Mouse (Mus musculus) neural tube, embryonic 12.5 days (tissue): ENCODE measurements around the gene Cwc25. TPM values are rescaled to one million over a fixed set of nuclear protein-coding genes. Genes with fewer than 3 reads are reported as not detected.

Experiments
- ATAC-seq: fragments of 200-750 bp; cut with Nextera tagmentation; 2 replicates; pipeline ENCODE4 v1.8.0; 2017; ENCODE audit warnings: low read depth, mild to moderate bottlenecking, moderate TSS enrichment, moderate library complexity; ENCODE audit not compliant: low FRiP score
- H3K27ac ChIP-seq: fragments of 300-500 bp; sonication (generic); 2 replicates; pipeline ENCODE4 v1.5.1; 2016
- H3K27me3 ChIP-seq: fragments of 300-500 bp; sonication (generic); replicated peaks from 2 replicates; pipeline ENCODE4 v1.6.1; 2016; ENCODE audit warnings: mild to moderate bottlenecking
- H3K36me3 ChIP-seq: fragments of 300-500 bp; sonication (generic); 2 replicates; pipeline ENCODE4 v1.6.1; 2016; ENCODE audit warnings: mild to moderate bottlenecking
- H3K4me1 ChIP-seq: fragments of 300-500 bp; sonication (generic); 2 replicates; pipeline ENCODE4 v1.6.1; 2016
- H3K4me2 ChIP-seq: fragments of 300-500 bp; sonication (generic); replicated peaks from 2 replicates; pipeline ENCODE4 v1.6.1; 2016; ENCODE audit warnings: mild to moderate bottlenecking
- H3K4me3 ChIP-seq: fragments of 300-500 bp; sonication (generic); 2 replicates; pipeline ENCODE4 v1.5.1; 2016
- H3K9ac ChIP-seq: fragments of 300-500 bp; sonication (generic); 2 replicates; pipeline ENCODE4 v1.6.1; 2016; ENCODE audit warnings: mild to moderate bottlenecking
- H3K9me3 ChIP-seq: fragments of 300-500 bp; sonication (generic); 2 replicates; pipeline ENCODE4 v1.6.1; 2016; ENCODE audit warnings: mild to moderate bottlenecking
- WGBS: fragments of 180-500 bp; shearing (Covaris S2); methylation state at CpG from one replicate; pipeline ENCODE4 v1.1.7; 2016; 5-methylcytosine and 5-hydroxymethylcytosine counted together
- polyA plus RNA-seq: library from polyadenylated mRNA; unstranded; fragments of >200 nt; fragmentation: Nextera tagmentation; extraction: Ambion mirVana; gene quantifications from 2 replicates; pipeline ENCODE4 v1.2.1, GENCODE M21; 2016

Cwc25 gene
- polyA plus RNA-seq, 1 experiment from 2014 or later = 23.4 TPM

GRCm38 (mm10) chr11:97807626-97808025 is 41.3 kb upstream of the Cwc25 start:
- WGBS = 52% methylated on average over 6 of the region's 6 CpGs
- Histone ChIP-seq H3K9ac (no peak overlapping the region), H3K9me3 (no peaks in the 10 kb centered on the region), H3K4me1 (peaks cover 79% of the 10 kb centered on the region), H3K27me3 (no peaks in the 10 kb centered on the region), H3K36me3 (peaks cover 22% of the 10 kb centered on the region), H3K4me2 (peak overlapping the region; percentile 25; the same call in 1 of the 2 replicates), H3K4me3 (no peak overlapping the region), H3K27ac (no peak overlapping the region)
- no peak for ATAC-seq

- H3K4me1 ChIP-seq = peaks cover 79% of the 10 kb centered on the region
- no peaks in the 10 kb centered on the region for H3K9me3 ChIP-seq
- ATAC-seq = no peak
- peak overlapping the region; percentile 47 for H3K4me2 ChIP-seq
- no peak overlapping the region for H3K27ac ChIP-seq
- H3K9ac ChIP-seq = no peak overlapping the region
- H3K4me3 ChIP-seq = no peak overlapping the region
- H3K27me3 ChIP-seq = no peaks in the 10 kb centered on the region
- WGBS = 75% methylated on average over 7 of the region's 7 CpGs
- H3K36me3 ChIP-seq = peaks cover 22% of the 10 kb centered on the region
Measured at GRCm38 (mm10) chr11:97806613-97806964, 40.2 kb upstream of the Cwc25 start.

- Histone ChIP-seq H3K9ac (no peak overlapping the region), H3K4me1 (peaks cover 79% of the 10 kb centered on the region), H3K36me3 (peaks cover 22% of the 10 kb centered on the region), H3K4me3 (no peak overlapping the region), H3K27ac (0 out of 2 replicates have a peak overlapping the region, but pooled peaks have one; percentile 3), H3K4me2 (peak overlapping the region; percentile 47), H3K9me3 (no peaks in the 10 kb centered on the region), H3K27me3 (no peaks in the 10 kb centered on the region)
- 52% methylated on average over 15 of the region's 15 CpGs for WGBS
- peak; percentile 31; the same call in 1 of the 2 replicates for ATAC-seq
Measured at GRCm38 (mm10) chr11:97805662-97806612, 39.6 kb upstream of the Cwc25 start.

DNA sequence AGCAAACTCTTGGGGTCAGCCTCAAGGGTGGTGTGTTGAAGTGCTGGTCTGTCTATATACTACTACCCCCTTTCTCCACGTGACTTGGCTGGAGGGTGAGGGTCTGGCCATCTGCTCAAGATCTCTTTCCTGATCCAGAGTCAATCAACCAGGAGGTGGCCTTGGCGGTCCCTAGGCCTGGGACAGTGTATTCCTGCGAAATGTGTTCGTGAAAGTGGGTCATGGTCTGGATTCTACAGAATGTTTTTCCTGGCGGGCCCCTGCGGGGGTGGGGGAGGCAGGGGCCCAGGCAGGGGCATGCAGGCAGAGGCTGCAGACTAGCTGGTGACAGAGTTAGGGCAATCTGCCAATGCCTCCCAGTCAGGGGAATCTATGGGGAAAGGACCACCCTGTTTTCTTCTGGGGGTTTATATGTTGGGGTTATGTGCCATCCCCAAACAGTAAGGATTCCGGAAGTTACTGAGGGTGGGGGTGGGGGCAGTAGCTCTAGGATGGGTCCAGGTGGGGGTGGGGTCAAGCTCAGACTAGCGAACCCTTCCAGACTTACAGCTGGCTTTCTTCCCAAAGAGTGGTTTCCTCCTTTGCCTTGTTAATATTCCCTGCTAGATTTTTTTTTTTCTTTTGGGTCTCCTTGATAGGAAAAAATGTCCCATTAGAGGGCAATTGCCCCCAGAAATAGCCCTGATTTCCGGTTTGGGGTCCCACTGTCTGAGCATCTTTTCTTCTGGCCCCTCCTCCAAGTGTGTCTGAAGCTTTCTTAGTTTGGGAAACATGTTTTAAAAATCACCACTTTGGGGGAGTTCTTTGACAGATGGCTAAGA is 38.7 kb upstream of the Cwc25 start:
- H3K4me2 ChIP-seq = peak overlapping the region; percentile 47

DNA sequence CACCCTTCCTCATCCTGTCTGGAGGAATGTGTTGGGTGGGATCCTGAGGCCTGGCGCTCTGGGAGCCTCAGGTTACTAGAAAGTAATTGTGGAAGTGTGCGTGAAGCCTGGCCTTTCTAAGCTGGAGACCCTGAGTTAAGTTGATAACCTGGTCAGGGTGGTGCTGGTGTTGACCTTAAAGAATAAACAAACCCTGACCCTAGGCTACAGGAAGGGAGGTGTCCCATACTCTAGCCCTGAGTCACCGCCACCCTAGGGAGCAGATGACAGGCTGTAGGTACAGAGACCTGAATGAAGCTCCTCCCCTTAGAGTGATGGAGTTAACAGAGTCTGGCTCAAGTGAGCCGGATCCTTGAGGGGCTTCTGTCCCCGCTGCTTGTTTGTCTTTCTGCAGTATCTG is 37.5 kb upstream of the Cwc25 start:
- peaks cover 16% of the 10 kb centered on the region for H3K36me3 ChIP-seq
- H3K4me2 ChIP-seq = no peak overlapping the region
- H3K9me3 ChIP-seq = no peaks in the 10 kb centered on the region
- no peak overlapping the region for H3K27ac ChIP-seq
- H3K4me1 ChIP-seq = peaks cover 72% of the 10 kb centered on the region
- H3K4me3 ChIP-seq = no peak overlapping the region
- WGBS = 83% methylated on average over 5 of the region's 5 CpGs
- no peak overlapping the region for H3K9ac ChIP-seq
- ATAC-seq = no peak
- H3K27me3 ChIP-seq = no peaks in the 10 kb centered on the region

More for the DNA sequence above, 38.7 kb upstream of the Cwc25 start:
- Histone ChIP-seq H3K36me3 (peaks cover 22% of the 10 kb centered on the region), H3K27ac (no peak overlapping the region), H3K4me1 (peaks cover 79% of the 10 kb centered on the region), H3K4me3 (no peak overlapping the region), H3K27me3 (no peaks in the 10 kb centered on the region), H3K9ac (no peak overlapping the region), H3K9me3 (no peaks in the 10 kb centered on the region)
- no peak for ATAC-seq
- 31% methylated on average over 9 of the region's 9 CpGs for WGBS

GRCm38 (mm10) chr11:97802495-97802894 is 36.1 kb upstream of the Cwc25 start:
- H3K9ac ChIP-seq = no peak overlapping the region
- peak overlapping the region; percentile 84 for H3K4me2 ChIP-seq
- H3K4me3 ChIP-seq = no peak overlapping the region
- no peak overlapping the region for H3K27ac ChIP-seq
- no peaks in the 10 kb centered on the region for H3K27me3 ChIP-seq
- H3K9me3 ChIP-seq = no peaks in the 10 kb centered on the region
- ATAC-seq = no peak
- H3K4me1 ChIP-seq = peaks cover 59% of the 10 kb centered on the region
- peaks cover 5% of the 10 kb centered on the region for H3K36me3 ChIP-seq
- WGBS = 41% methylated on average over 6 of the region's 6 CpGs

- Histone ChIP-seq H3K27me3 (no peaks in the 10 kb centered on the region), H3K27ac (no peak overlapping the region), H3K36me3 (peaks cover 4% of the 10 kb centered on the region), H3K4me3 (peak overlapping the region; percentile 81; the same call in 1 of the 2 replicates), H3K4me1 (peaks cover 56% of the 10 kb centered on the region), H3K9me3 (no peaks in the 10 kb centered on the region), H3K9ac (no peak overlapping the region), H3K4me2 (peak overlapping the region; percentile 84)
- 56% methylated on average over 1 of the region's 1 CpGs for WGBS
- no peak for ATAC-seq
Measured at GRCm38 (mm10) chr11:97802194-97802470, 35.8 kb upstream of the Cwc25 start.

DNA sequence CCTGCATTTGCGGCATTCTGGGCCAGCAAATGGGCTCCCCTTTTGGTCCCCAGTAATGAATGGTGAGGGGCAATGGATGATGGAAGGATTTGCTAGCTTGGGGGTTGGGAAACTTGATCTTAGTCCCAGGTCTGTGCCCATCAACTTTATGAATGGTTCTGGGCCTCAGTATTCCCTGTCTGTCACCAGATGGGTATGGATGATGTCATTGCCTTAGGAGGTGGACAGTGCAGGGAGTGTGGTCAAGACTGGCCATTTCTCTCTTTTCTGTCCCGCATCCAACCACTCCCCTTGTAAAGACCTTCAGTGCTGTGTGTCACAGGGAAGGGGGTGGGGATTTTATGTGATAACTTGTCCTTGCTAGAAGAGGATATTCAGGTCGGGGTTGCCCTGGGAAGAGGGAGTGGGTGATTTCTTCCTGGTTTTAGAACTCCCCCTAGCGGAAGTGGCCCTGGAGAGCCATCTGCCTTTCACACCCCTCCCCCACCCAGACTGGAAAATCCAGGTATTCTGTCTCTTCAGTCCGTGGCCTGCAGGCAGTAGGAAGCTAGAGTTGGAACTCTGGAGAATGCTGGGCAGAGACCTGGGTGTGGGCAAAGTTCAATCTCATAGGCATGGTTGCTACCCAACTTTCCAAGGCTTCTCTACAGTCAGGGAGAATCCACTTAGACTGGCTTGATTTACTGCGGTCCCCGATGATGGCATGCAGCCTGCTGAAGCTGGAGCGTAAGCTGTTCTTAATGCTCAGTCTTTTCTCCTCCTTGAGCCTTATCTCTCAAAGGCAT is 35.2 kb upstream of the Cwc25 start:
- no peaks in the 10 kb centered on the region for H3K9me3 ChIP-seq
- peak overlapping the region; percentile 88; the same call in 1 of the 2 replicates for H3K27ac ChIP-seq
- no peaks in the 10 kb centered on the region for H3K27me3 ChIP-seq
- no peak for ATAC-seq
- peak overlapping the region; percentile 84 for H3K4me2 ChIP-seq
- whole genome bisulfite sequencing = 22% methylated on average over 8 of the region's 8 CpGs
- peak overlapping the region; percentile 81 for H3K4me3 ChIP-seq
- peaks cover 52% of the 10 kb centered on the region for H3K4me1 ChIP-seq
- peak overlapping the region; percentile 81; the same call in 1 of the 2 replicates for H3K9ac ChIP-seq
- H3K36me3 ChIP-seq = no peaks in the 10 kb centered on the region

DNA sequence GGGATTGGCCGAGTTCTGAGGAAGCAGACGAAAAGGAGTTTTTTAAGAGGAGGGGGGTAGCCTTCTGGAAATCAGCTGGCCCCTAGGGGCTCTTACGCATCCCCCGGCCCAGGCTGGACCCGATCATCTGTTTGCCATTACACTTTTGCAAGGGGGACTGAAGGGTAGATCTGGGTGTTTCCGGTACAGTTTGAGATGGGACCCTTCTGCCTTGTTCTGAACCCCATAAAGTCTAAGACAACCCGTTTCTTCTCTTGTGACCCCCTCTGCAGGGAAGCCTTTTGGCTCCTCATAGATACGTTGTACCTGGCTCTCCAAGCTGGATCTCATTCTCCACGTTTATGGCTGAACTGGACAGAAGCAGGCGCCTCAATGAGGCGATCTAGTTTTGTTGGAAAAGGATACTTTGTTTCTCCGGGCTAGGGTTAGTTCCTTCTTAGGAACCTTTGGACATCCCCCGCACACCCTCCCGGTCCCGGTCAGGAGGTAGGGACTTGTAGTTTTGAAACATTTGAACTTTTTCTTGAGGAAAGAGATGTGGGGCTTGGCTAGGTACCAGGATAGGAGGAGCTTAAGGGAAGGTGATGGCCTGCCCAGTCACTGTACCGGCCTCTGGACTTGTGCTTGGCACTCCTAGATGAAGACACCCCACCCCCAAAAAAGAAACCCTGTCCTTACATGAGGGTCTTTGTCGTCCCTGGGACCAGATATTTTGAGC is 34.5 kb upstream of the Cwc25 start:
- peak overlapping the region; percentile 81 for H3K9ac ChIP-seq
- ATAC-seq = no peak
- H3K36me3 ChIP-seq = no peaks in the 10 kb centered on the region
- 6% methylated on average over 17 of the region's 17 CpGs for WGBS
- peak overlapping the region; percentile 88 for H3K27ac ChIP-seq
- no peaks in the 10 kb centered on the region for H3K27me3 ChIP-seq
- peak overlapping the region; percentile 81 for H3K4me3 ChIP-seq
- no peaks in the 10 kb centered on the region for H3K9me3 ChIP-seq
- H3K4me1 ChIP-seq = peaks cover 45% of the 10 kb centered on the region
- peak overlapping the region; percentile 84 for H3K4me2 ChIP-seq

DNA sequence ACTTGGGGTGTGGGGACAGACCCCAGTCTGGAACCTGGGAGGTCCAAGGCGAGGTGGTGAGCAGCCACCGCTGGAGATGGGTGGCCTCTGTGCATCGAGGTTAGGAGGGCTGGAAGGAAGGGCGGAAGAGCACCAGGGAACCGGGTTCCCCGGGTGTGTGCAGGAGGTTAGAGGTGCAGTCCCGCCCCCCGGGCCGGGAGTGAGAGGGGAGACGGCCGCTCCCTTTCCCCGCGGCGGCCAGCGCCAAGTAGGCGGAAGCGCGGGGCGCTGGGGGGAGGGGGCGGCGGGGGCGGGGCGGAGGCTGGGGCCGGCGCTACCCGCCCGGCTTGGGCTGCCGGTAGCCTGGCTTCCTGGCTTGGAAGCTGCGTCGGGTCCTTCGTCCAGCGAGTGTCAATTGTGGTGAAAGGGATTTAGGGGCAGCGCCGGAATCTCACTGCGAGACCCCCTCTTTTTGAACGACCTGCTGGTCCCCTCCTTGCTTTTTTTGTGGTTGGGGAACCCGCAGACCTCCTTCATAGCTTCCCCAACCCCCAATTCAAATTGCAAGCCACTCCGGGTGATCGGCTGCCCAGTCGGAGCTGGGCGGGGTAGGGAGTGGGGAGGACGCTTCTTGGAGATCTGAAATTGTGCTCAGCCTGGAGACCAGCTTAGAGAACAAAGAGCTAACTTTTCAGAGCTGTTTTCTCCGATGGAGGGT is 33.8 kb upstream of the Cwc25 start:
- Histone ChIP-seq H3K9me3 (no peaks in the 10 kb centered on the region), H3K4me2 (peak overlapping the region; percentile 84), H3K36me3 (no peaks in the 10 kb centered on the region), H3K4me1 (peaks cover 38% of the 10 kb centered on the region), H3K9ac (peak overlapping the region; percentile 81), H3K27me3 (no peaks in the 10 kb centered on the region), H3K27ac (peak overlapping the region; percentile 88), H3K4me3 (peak overlapping the region; percentile 81)
- peak; percentile 48 for ATAC-seq
- WGBS = 1% methylated on average over 36 of the region's 43 CpGs
